In the genomic region with DNA sequence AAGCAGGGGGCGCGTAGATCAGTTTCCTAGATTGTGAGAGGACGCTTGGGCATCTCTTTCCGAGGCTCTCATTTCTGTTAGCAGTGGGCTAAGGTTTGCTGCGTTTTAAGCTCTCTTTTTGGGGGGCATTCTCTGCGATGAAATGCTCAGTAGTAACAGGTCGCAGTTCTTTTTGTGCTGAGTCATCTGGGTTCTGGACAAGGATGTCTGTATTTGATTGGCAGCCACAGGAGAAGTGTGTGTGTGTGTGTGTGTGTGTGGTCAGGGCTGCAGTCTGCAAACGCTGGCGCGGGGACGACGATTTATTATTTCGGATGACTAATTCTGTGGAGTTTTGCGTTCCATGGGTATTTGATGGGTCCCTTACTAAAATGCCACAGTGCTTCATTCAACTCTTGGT, we compare ENCODE assay signal across 9 mouse cellular contexts.
DNase-seq lines count a peak whose midpoint lies in the region; ATAC-seq and TF ChIP-seq lines count a peak whose summit lies in the region.
"Had no signal": no experiment of that assay in that cellular context is flagged by ENCODE, and none has a peak within 500 bp of the region (broad histone marks: within the 10 kb centered on the region; RNA-seq: fewer than 3 reads in every experiment).

No protein-coding gene starts in this region.

- no peak for TF ChIP-seq CTCF in cerebellum, adult 2 months (IDR thresholded peaks at IDR 0.05; ENCODE audit: borderline replicate concordance, insufficient read depth, low read depth, low read length)

- no peak for ATAC-seq in forebrain, embryonic 16.5 days
- no peak for ATAC-seq in midbrain, embryonic 12.5 days (ENCODE audit: low FRiP score, low read depth)

- TF ChIP-seq POLR2A in cerebellum, adult 2 months (IDR thresholded peaks at IDR 0.05; ENCODE audit: borderline replicate concordance, insufficient read depth, low read length), result no peak

- no peaks in the 10 kb centered on the region for H3K36me3 ChIP-seq in forebrain, embryonic 16.5 days (ENCODE audit: control insufficient read depth, insufficient read depth)
- no peaks in the 10 kb centered on the region for H3K36me3 ChIP-seq in midbrain, embryonic 12.5 days

- H3K4me3 ChIP-seq in cerebellum, adult 2 months (replicated peaks; ENCODE audit: insufficient read depth, low read depth, low read length), result no peak overlapping the region
- no peak overlapping the region for H3K4me3 ChIP-seq in forebrain, embryonic 16.5 days (replicated peaks; ENCODE audit: low read length)
- no peak overlapping the region for H3K4me3 ChIP-seq in midbrain, embryonic 12.5 days
- H3K4me3 ChIP-seq: megakaryocyte, embryonic 14.5 days had no signal

- no peaks in the 10 kb centered on the region for H3K9me3 ChIP-seq in forebrain, embryonic 16.5 days (ENCODE audit: control insufficient read depth, low read length)
- no peaks in the 10 kb centered on the region for H3K9me3 ChIP-seq in midbrain, embryonic 12.5 days
- H3K9me3 ChIP-seq: megakaryocyte, embryonic 14.5 days had no signal

- H3K27ac ChIP-seq in cerebellum, adult 2 months (ENCODE audit: insufficient read depth, low read length), result no peak overlapping the region
- H3K27ac ChIP-seq in forebrain, embryonic 16.5 days (ENCODE audit: low read length), result no peak overlapping the region
- H3K27ac ChIP-seq in midbrain, embryonic 12.5 days (replicated peaks), result no peak overlapping the region

- no peaks in the 10 kb centered on the region for H3K27me3 ChIP-seq in cerebellum, adult 2 months (ENCODE audit: control insufficient read depth, insufficient read depth, low read length)
- H3K27me3 ChIP-seq in forebrain, embryonic 16.5 days (replicated peaks; ENCODE audit: control insufficient read depth, insufficient read depth, low read length), result no peaks in the 10 kb centered on the region
- no peaks in the 10 kb centered on the region for H3K27me3 ChIP-seq in midbrain, embryonic 12.5 days
- H3K27me3 ChIP-seq: megakaryocyte, embryonic 14.5 days had no signal

- no peak overlapping the region for H3K9ac ChIP-seq in forebrain, embryonic 16.5 days (replicated peaks; ENCODE audit: low read depth, low read length)
- no peak overlapping the region for H3K9ac ChIP-seq in midbrain, embryonic 12.5 days (replicated peaks)

- H3K4me1 ChIP-seq in cerebellum, adult 2 months (ENCODE audit: control insufficient read depth, insufficient read depth, low read length), result no peaks in the 10 kb centered on the region
- peaks cover 10% of the 10 kb centered on the region; the same call in 1 of the 2 replicates for H3K4me1 ChIP-seq in forebrain, embryonic 16.5 days (replicated peaks; ENCODE audit: control insufficient read depth, insufficient read depth, low read length)
- peaks cover 11% of the 10 kb centered on the region; the same call in 1 of the 2 replicates for H3K4me1 ChIP-seq in midbrain, embryonic 12.5 days

- 28% methylated on average over 14 of the region's 14 CpGs for WGBS in cerebellum, adult 2 months
- WGBS in forebrain, embryonic 16.5 days, result 9% methylated on average over 14 of the region's 14 CpGs
- 21% methylated on average over 14 of the region's 14 CpGs for WGBS in midbrain, embryonic 12.5 days

- H3K4me2 ChIP-seq in forebrain, embryonic 16.5 days (ENCODE audit: low read length), result 0 out of 2 replicates have a peak overlapping the region, but pooled peaks have one; percentile 1
- H3K4me2 ChIP-seq in midbrain, embryonic 12.5 days (replicated peaks), result peak overlapping the region; percentile 27; the same call in 1 of the 2 replicates

- DNase-seq in cerebellum, postnatal 14 days, result peak; percentile 49 to 56
- DNase-seq in cerebellum, adult 2 months, result no peak
- DNase-seq in adrenal gland, postnatal 25 days, result peak; percentile 44
- DNase-seq in lung, postnatal 14 days, result no peak
- DNase-seq in ovary, postnatal 36 days (ENCODE audit: low spot score), result no peak
- no peak for DNase-seq in ovary, postnatal 10 days (ENCODE audit: low spot score)

Comparison
In these comparisons a context has a peak if more than half of its experiments do, and no peak if none do; other contexts are left out.
1. DNase-seq: peak in cerebellum, postnatal 14 days (2 of 2) and adrenal gland, postnatal 25 days (single experiment); none in cerebellum, adult 2 months (0 of 2), lung, postnatal 14 days (single experiment), ovary, postnatal 36 days (single experiment) and ovary, postnatal 10 days (single experiment).